Comparison of ENCODE assay signal across 24 mouse cellular contexts in the genomic region with DNA sequence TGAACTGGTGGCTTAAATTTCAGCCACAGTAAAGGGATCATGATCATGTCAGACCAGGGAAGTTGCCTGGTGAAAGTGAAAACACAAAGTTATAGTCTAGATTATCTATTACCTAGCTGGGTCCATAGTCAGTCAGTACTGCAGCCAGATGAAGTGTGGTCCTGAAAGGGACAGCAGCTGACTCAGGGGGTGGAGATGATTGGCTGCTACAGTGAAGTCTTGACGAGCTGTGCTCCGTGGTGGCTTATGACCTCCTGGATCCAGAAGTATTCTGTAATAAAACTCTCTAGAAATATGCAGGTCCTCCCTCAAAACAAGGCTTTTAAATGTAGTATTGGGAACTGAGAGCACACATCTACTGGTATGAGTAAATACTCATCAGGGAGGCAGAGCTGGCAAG. TPM values are rescaled to one million over a fixed set of nuclear protein-coding genes. Genes with fewer than 3 reads are reported as not detected.
A peak's percentile ranks its signal among the peaks of the same experiment; 100 is the strongest.
DNase-seq lines count a peak whose midpoint lies in the region; ATAC-seq and TF ChIP-seq lines count a peak whose summit lies in the region.
"Had no signal": no experiment of that assay in that cellular context is flagged by ENCODE, and none has a peak within 500 bp of the region (broad histone marks: within the 10 kb centered on the region; RNA-seq: fewer than 3 reads in every experiment).

No protein-coding gene starts in this region.

- ATAC-seq in megakaryocyte progenitor cell, adult 5-6 weeks (replicated peaks; ENCODE audit: poor library complexity) = peak; percentile 58
- ATAC-seq: forebrain, embryonic 15.5 days; inflammation-experienced regulatory T-cells, adult 6 months had no signal

- H3K4me1 ChIP-seq in MEL (ENCODE audit: control insufficient read depth in 1 of 2, insufficient read depth in 2 of 2, low read length in 2 of 2) = no peaks in the 10 kb centered on the region

- H3K27me3 ChIP-seq in MEL (ENCODE audit: control insufficient read depth in 1 of 2, insufficient read depth in 2 of 2, low read length in 2 of 2) = no peaks in the 10 kb centered on the region
- H3K27me3 ChIP-seq: forebrain, embryonic 15.5 days had no signal

- no peak for TF ChIP-seq CTCF in MEL (IDR thresholded peaks at IDR 0.05 in 2 of 3, conservative IDR thresholded peaks at IDR 0.05 in 1 of 3; ENCODE audit: control insufficient read depth in 1 of 3, insufficient read depth in 1 of 3, low read depth in 2 of 3, low read length in 3 of 3, poor library complexity in 1 of 3, severe bottlenecking in 1 of 3)

- H3K79me2 ChIP-seq in MEL (ENCODE audit: control insufficient read depth, insufficient read depth, low read length, poor library complexity) = no peaks in the 10 kb centered on the region

- TF ChIP-seq RAD21 in MEL (IDR thresholded peaks at IDR 0.05; ENCODE audit: low read depth, low read length) = no peak

- no peak for TF ChIP-seq EP300 in MEL (IDR thresholded peaks at IDR 0.05; ENCODE audit: low read depth in 1 of 2, low read length in 2 of 2)

- H3K27ac ChIP-seq in MEL (ENCODE audit: control insufficient read depth, low read depth, low read length) = no peak overlapping the region
- H3K27ac ChIP-seq: embryonic facial prominence, embryonic 13.5 days; forebrain, embryonic 10.5 days; forebrain, embryonic 15.5 days; hindbrain, embryonic 10.5 days; hindbrain, embryonic 15.5 days; limb, embryonic 13.5 days; midbrain, embryonic 12.5 days had no signal

- H3K9me3 ChIP-seq in MEL (replicated peaks; ENCODE audit: insufficient read depth, low read length) = no peaks in the 10 kb centered on the region
- H3K9me3 ChIP-seq: embryonic facial prominence, embryonic 13.5 days; forebrain, embryonic 10.5 days; forebrain, embryonic 15.5 days; hindbrain, embryonic 10.5 days; hindbrain, embryonic 15.5 days; limb, embryonic 13.5 days; midbrain, embryonic 12.5 days had no signal

- peak; percentile 12 for DNase-seq in adrenal gland, postnatal 14 days
- no peak for DNase-seq in adrenal gland, postnatal 36 days
- peak; percentile 12 to 37 for DNase-seq in kidney, postnatal 4 days
- no peak for DNase-seq in kidney, postnatal 25 days
- DNase-seq in MEL (ENCODE audit: low read depth, low spot score) = peak; percentile 28
- no peak for DNase-seq in cerebellum, adult 9-10 months
- DNase-seq in gastrocnemius, postnatal 10 days = no peak
- DNase-seq: adrenal gland, postnatal 10 days; cerebellum, adult 11-12 months; cerebellum, postnatal 10 days; heart, postnatal 14 days; kidney, adult 11 months; right cerebral cortex, postnatal 14 days; thymus, postnatal 36 days had no signal

- H3K9ac ChIP-seq in MEL (ENCODE audit: control insufficient read depth, low read depth, low read length, poor library complexity, severe bottlenecking) = no peak overlapping the region
- H3K9ac ChIP-seq: embryonic facial prominence, embryonic 13.5 days; forebrain, embryonic 15.5 days; hindbrain, embryonic 15.5 days; limb, embryonic 13.5 days; midbrain, embryonic 12.5 days had no signal

- no peak overlapping the region for H3K4me3 ChIP-seq in MEL (ENCODE audit: control insufficient read depth in 1 of 2, insufficient read depth in 1 of 2, low read depth in 2 of 2, low read length in 2 of 2)
- H3K4me3 ChIP-seq: embryonic facial prominence, embryonic 13.5 days; forebrain, embryonic 10.5 days; forebrain, embryonic 15.5 days; hindbrain, embryonic 10.5 days; hindbrain, embryonic 15.5 days; limb, embryonic 13.5 days; midbrain, embryonic 12.5 days had no signal

- H3K36me3 ChIP-seq in MEL (ENCODE audit: control insufficient read depth in 1 of 2, insufficient read depth in 2 of 2, low read length in 2 of 2) = no peaks in the 10 kb centered on the region
- H3K36me3 ChIP-seq: embryonic facial prominence, embryonic 13.5 days; forebrain, embryonic 10.5 days; forebrain, embryonic 15.5 days; hindbrain, embryonic 10.5 days; hindbrain, embryonic 15.5 days; limb, embryonic 13.5 days; midbrain, embryonic 12.5 days had no signal

- no peak for TF ChIP-seq POLR2A in MEL (IDR thresholded peaks at IDR 0.05; ENCODE audit: control insufficient read depth in 1 of 2, insufficient read depth in 1 of 2, low read depth in 1 of 2, low read length in 2 of 2, poor library complexity in 1 of 2)

TF ChIP-seq in MEL, 35 proteins besides CTCF, POLR2A, EP300 and RAD21:
- TF ChIP-seq GATA1 (IDR thresholded peaks at IDR 0.05; ENCODE audit: low read depth, low read length) (no peak), ZC3H11A (IDR thresholded peaks at IDR 0.05; ENCODE audit: low read depth, low read length) (no peak), NELFE (IDR thresholded peaks at IDR 0.05; ENCODE audit: low read depth, low read length) (no peak), JUND (IDR thresholded peaks at IDR 0.05; ENCODE audit: low read depth, low read length) (no peak), CHD2 (IDR thresholded peaks at IDR 0.05; ENCODE audit: low read length) (no peak), NRF1 (IDR thresholded peaks at IDR 0.05; ENCODE audit: insufficient read depth, low read depth, low read length, poor library complexity, severe bottlenecking) (no peak), GABPA (IDR thresholded peaks at IDR 0.05; ENCODE audit: low read depth, low read length) (no peak), MAFK (IDR thresholded peaks at IDR 0.05; ENCODE audit: borderline replicate concordance, low read depth, low read length) (no peak), RCOR1 (IDR thresholded peaks at IDR 0.05; ENCODE audit: low read depth, low read length) (no peak), POLR2AphosphoS2 (IDR thresholded peaks at IDR 0.05; ENCODE audit: low read length) (no peak), MEF2A (IDR thresholded peaks at IDR 0.05; ENCODE audit: extremely low read depth, insufficient replicate concordance, low read depth, low read length, poor library complexity, severe bottlenecking) (no peak), MYB (IDR thresholded peaks at IDR 0.05; ENCODE audit: low read depth, low read length) (no peak), CHD1 (IDR thresholded peaks at IDR 0.05; ENCODE audit: low read depth, low read length) (no peak), POLR2AphosphoS5 (IDR thresholded peaks at IDR 0.05; ENCODE audit: borderline replicate concordance, low read depth, low read length) (no peak), MAZ (IDR thresholded peaks at IDR 0.05; ENCODE audit: low read depth, low read length) (no peak), ZKSCAN1 (IDR thresholded peaks at IDR 0.05; ENCODE audit: low read depth, low read length) (no peak), USF1 (IDR thresholded peaks at IDR 0.05; ENCODE audit: low read depth, low read length) (no peak)

RNA-seq across cellular contexts. Expression of gene Ric3, which starts 3.8 kb away (rescaled TPM):
- total RNA-seq in adrenal gland, postnatal 14 days (2021) = 20.2 and 21.0 TPM in 2 replicates
- total RNA-seq in adrenal gland, postnatal 36 days (2021) = 10 to 100 TPM; 39.7 to 58.7 TPM
- total RNA-seq in MEL (2012; rRNA removed) = not detected in 2 replicates
- not detected for polyA plus RNA-seq in MEL (2012; ENCODE audit: insufficient read depth in 1 of 2, insufficient read length in 2 of 2, low read depth in 1 of 2, low replicate concordance in 2 of 2, missing spikeins in 1 of 2)
- total RNA-seq in megakaryocyte progenitor cell, adult 5-6 weeks (2015) = 0.39 and 0.84 TPM in 2 replicates
- 0.37 and 0.95 TPM in 2 replicates for total RNA-seq in megakaryocyte progenitor cell, adult 5-6 weeks (2017)
- 1 to 10 TPM; 1.1 to 1.4 TPM for total RNA-seq in gastrocnemius, postnatal 10 days (2021)
- polyA plus RNA-seq: C2C12; inflammation-experienced regulatory T-cells, adult 6 months had no signal

Comparison
In these comparisons a context has a peak if more than half of its experiments do, and no peak if none do; other contexts are left out.
1. DNase-seq: peak in adrenal gland, postnatal 14 days (single experiment), kidney, postnatal 4 days (2 of 2) and MEL (single experiment); none in adrenal gland, postnatal 36 days (0 of 2), kidney, postnatal 25 days (0 of 2), cerebellum, adult 9-10 months (single experiment) and gastrocnemius, postnatal 10 days (single experiment).